ENCODE assay signal across 23 mouse cellular contexts in genomic region chr10:78015489-78015888, GRCm38 (mm10). TPM values are rescaled to one million over a fixed set of nuclear protein-coding genes. Genes with fewer than 3 reads are reported as not detected.
DNase-seq lines count a peak whose midpoint lies in the region; ATAC-seq and TF ChIP-seq lines count a peak whose summit lies in the region.
"Had no signal": no experiment of that assay in that cellular context is flagged by ENCODE, and none has a peak within 500 bp of the region (broad histone marks: within the 10 kb centered on the region; RNA-seq: fewer than 3 reads in every experiment).

No protein-coding gene starts in this region.

- no peak overlapping the region for H3K4me3 ChIP-seq in heart, embryonic 12.5 days
- H3K4me3 ChIP-seq in bone marrow macrophage, adult 2 months (ENCODE audit: insufficient read depth, low read length), result no peak overlapping the region
- no peak overlapping the region for H3K4me3 ChIP-seq in heart, embryonic 16.5 days (ENCODE audit: low read length)
- no peak overlapping the region for H3K4me3 ChIP-seq in limb, embryonic 10.5 days
- H3K4me3 ChIP-seq: forebrain, embryonic 10.5 days; gastrocnemius, adult 2 months; liver, embryonic 12.5 days; midbrain, embryonic 12.5 days; myocyte had no signal

- 0 out of 2 replicates have a peak, but pooled peaks cover 3% of the 10 kb centered on the region for H3K27me3 ChIP-seq in heart, embryonic 12.5 days (replicated peaks)
- no peaks in the 10 kb centered on the region for H3K27me3 ChIP-seq in heart, embryonic 16.5 days (ENCODE audit: control insufficient read depth, insufficient read depth, low read length)
- no peaks in the 10 kb centered on the region for H3K27me3 ChIP-seq in limb, embryonic 10.5 days (ENCODE audit: low read depth, poor library complexity, severe bottlenecking)

- DNase-seq in heart, postnatal 14 days, result no peak
- peak; percentile 61 for DNase-seq in 416B (ENCODE audit: low read depth)
- no peak for DNase-seq in layer of hippocampus, postnatal 14 days (ENCODE audit: low spot score in 2 of 2)
- no peak for DNase-seq in limb, embryonic 10.5 days (ENCODE audit: low spot score)
- DNase-seq: adrenal gland, adult 8-10 months; cerebellum, adult 8-10 months; gastrocnemius, adult 2 months; kidney, postnatal 4 days; thymus, postnatal 4 days had no signal

- no peak overlapping the region for H3K4me2 ChIP-seq in heart, embryonic 12.5 days
- no peak overlapping the region for H3K4me2 ChIP-seq in heart, embryonic 16.5 days (ENCODE audit: low read depth, low read length)
- H3K4me2 ChIP-seq: liver, embryonic 12.5 days; midbrain, embryonic 12.5 days had no signal

- no peak for ATAC-seq in heart, embryonic 12.5 days (ENCODE audit: insufficient number of reproducible peaks, low FRiP score)
- peak; percentile 61 for ATAC-seq in heart, embryonic 16.5 days (replicated peaks; ENCODE audit: extremely low read depth, insufficient read depth, low FRiP score)
- no peak for ATAC-seq in activated CD4-positive, CD25-positive, alpha-beta regulatory T cell, adult 4 months
- ATAC-seq: liver, embryonic 12.5 days had no signal

- peak overlapping the region; percentile 53 for H3K27ac ChIP-seq in heart, embryonic 12.5 days (ENCODE audit: poor library complexity, severe bottlenecking)
- peak overlapping the region; percentile 58 for H3K27ac ChIP-seq in bone marrow macrophage, adult 2 months (ENCODE audit: insufficient read depth, low read depth, low read length)
- peak overlapping the region; percentile 72 for H3K27ac ChIP-seq in heart, embryonic 16.5 days (ENCODE audit: low read length)
- no peak overlapping the region for H3K27ac ChIP-seq in limb, embryonic 10.5 days
- H3K27ac ChIP-seq: forebrain, embryonic 10.5 days; gastrocnemius, adult 2 months; liver, embryonic 12.5 days; midbrain, embryonic 12.5 days; stomach, postnatal 0 days had no signal

- no peak for TF ChIP-seq POLR2A in bone marrow macrophage, adult 2 months (IDR thresholded peaks at IDR 0.05; ENCODE audit: borderline replicate concordance, low read depth, low read length)

- WGBS in heart, embryonic 12.5 days, result 70% methylated on average over 1 of the region's 1 CpGs
- WGBS in heart, embryonic 16.5 days, result 48% methylated on average over 1 of the region's 1 CpGs
- 93% methylated on average over 1 of the region's 1 CpGs for WGBS in limb, embryonic 10.5 days

- intact Hi-C loops in heart, postnatal 14 days (cut with DNase I), result loop anchor here (10.0 kb wide), 1 partner anchor 389 kb away; no protein-coding TSS in a partner anchor

- no peak for TF ChIP-seq CTCF in bone marrow macrophage, adult 2 months (IDR thresholded peaks at IDR 0.05; ENCODE audit: low read depth, low read length)

- H3K36me3 ChIP-seq in heart, embryonic 12.5 days, result no peaks in the 10 kb centered on the region
- no peaks in the 10 kb centered on the region for H3K36me3 ChIP-seq in heart, embryonic 16.5 days (ENCODE audit: control insufficient read depth, insufficient read depth)
- no peaks in the 10 kb centered on the region for H3K36me3 ChIP-seq in limb, embryonic 10.5 days
- H3K36me3 ChIP-seq: forebrain, embryonic 10.5 days; G1E; liver, embryonic 12.5 days; midbrain, embryonic 12.5 days had no signal

- peaks cover 6% of the 10 kb centered on the region; the same call in 1 of the 2 replicates for H3K9me3 ChIP-seq in heart, embryonic 12.5 days (replicated peaks)
- H3K9me3 ChIP-seq in heart, embryonic 16.5 days (replicated peaks; ENCODE audit: control insufficient read depth, low read length), result peaks cover 5% of the 10 kb centered on the region
- no peaks in the 10 kb centered on the region for H3K9me3 ChIP-seq in limb, embryonic 10.5 days (replicated peaks)
- H3K9me3 ChIP-seq: liver, embryonic 12.5 days; midbrain, embryonic 12.5 days had no signal

- peaks cover 11% of the 10 kb centered on the region; the same call in 1 of the 2 replicates for H3K4me1 ChIP-seq in heart, embryonic 12.5 days (replicated peaks)
- peaks cover 20% of the 10 kb centered on the region for H3K4me1 ChIP-seq in bone marrow macrophage, adult 2 months (ENCODE audit: control insufficient read depth, insufficient read depth, low read length)
- H3K4me1 ChIP-seq in heart, embryonic 16.5 days (ENCODE audit: control insufficient read depth, insufficient read depth, low read length), result peaks cover 1% of the 10 kb centered on the region; the same call in 1 of the 2 replicates
- H3K4me1 ChIP-seq in limb, embryonic 10.5 days, result peaks cover 8% of the 10 kb centered on the region

- H3K9ac ChIP-seq in heart, embryonic 12.5 days, result no peak overlapping the region
- no peak overlapping the region for H3K9ac ChIP-seq in heart, embryonic 16.5 days (ENCODE audit: low read length)
- H3K9ac ChIP-seq: liver, embryonic 12.5 days; midbrain, embryonic 12.5 days had no signal

RNA-seq across cellular contexts. Expression of gene Pfkl, which starts 5.6 kb away (rescaled TPM):
- 220 and 226 TPM in 2 replicates for polyA plus RNA-seq in heart, embryonic 12.5 days (2016; fragmentation: Nextera tagmentation; extraction: Ambion mirVana)
- 100 to 1,000 TPM; 104 to 107 TPM for total RNA-seq in heart, postnatal 14 days (2021)
- polyA plus RNA-seq in bone marrow macrophage, adult 2 months (2012; ENCODE audit: insufficient read depth, insufficient read length, missing spikeins), result 24.1 and 32.1 TPM in 2 replicates
- 203 and 219 TPM in 2 replicates for polyA plus RNA-seq in heart, embryonic 16.5 days (2015; fragmentation: Nextera tagmentation; extraction: Ambion mirVana)
- 100 to 1,000 TPM; 155 to 164 TPM for total RNA-seq in layer of hippocampus, postnatal 14 days (2021)
- 10 to 100 TPM; 40.4 to 82.9 TPM for polyA plus RNA-seq in activated CD4-positive, CD25-positive, alpha-beta regulatory T cell, adult 4 months (2017; shearing (Covaris generic))
- polyA plus RNA-seq in limb, embryonic 10.5 days (2016; fragmentation: Nextera tagmentation; extraction: Ambion mirVana), result 235 and 259 TPM in 2 replicates

RNA-seq across cellular contexts. Expression of gene Dnmt3l, which starts 26.3 kb away (rescaled TPM):
- not detected in 2 replicates for polyA plus RNA-seq in heart, embryonic 12.5 days (2016; fragmentation: Nextera tagmentation; extraction: Ambion mirVana)
- total RNA-seq in heart, postnatal 14 days (2021), result not detected
- polyA plus RNA-seq in bone marrow macrophage, adult 2 months (2012; ENCODE audit: insufficient read depth, insufficient read length, missing spikeins), result 1.5 and 2.2 TPM in 2 replicates
- 0.13 TPM in 1 of 2 replicates, not detected in the other for polyA plus RNA-seq in heart, embryonic 16.5 days (2015; fragmentation: Nextera tagmentation; extraction: Ambion mirVana)
- total RNA-seq in layer of hippocampus, postnatal 14 days (2021), result under 1 TPM; 0.39 to 0.57 TPM
- polyA plus RNA-seq in activated CD4-positive, CD25-positive, alpha-beta regulatory T cell, adult 4 months (2017; shearing (Covaris generic)), result not detected
- polyA plus RNA-seq in limb, embryonic 10.5 days (2016; fragmentation: Nextera tagmentation; extraction: Ambion mirVana), result 0.10 TPM in 1 of 2 replicates, not detected in the other
- total RNA-seq: gastrocnemius, adult 2 months; layer of hippocampus, postnatal 10 days; neutrophil, adult 5-6 weeks had no signal
- polyA plus RNA-seq: embryonic facial prominence, embryonic 11.5 days; forebrain, embryonic 10.5 days; G1E; liver, embryonic 12.5 days; midbrain, embryonic 12.5 days had no signal

RNA-seq across cellular contexts. Expression of gene Aire, which starts 27.9 kb away (rescaled TPM):
- polyA plus RNA-seq in heart, embryonic 12.5 days (2016; fragmentation: Nextera tagmentation; extraction: Ambion mirVana), result 0.42 TPM in 1 of 2 replicates, not detected in the other
- total RNA-seq in heart, postnatal 14 days (2021), result under 1 TPM in 1 of 2 experiments, not detected in 1; 0.12 TPM
- not detected in 2 replicates for polyA plus RNA-seq in bone marrow macrophage, adult 2 months (2012; ENCODE audit: insufficient read depth, insufficient read length, missing spikeins)
- 1.3 and 3.0 TPM in 2 replicates for polyA plus RNA-seq in heart, embryonic 16.5 days (2015; fragmentation: Nextera tagmentation; extraction: Ambion mirVana)
- under 1 TPM; 0.16 to 0.45 TPM for total RNA-seq in layer of hippocampus, postnatal 14 days (2021)
- under 1 TPM in 1 of 2 experiments, not detected in 1; 0.44 TPM for polyA plus RNA-seq in activated CD4-positive, CD25-positive, alpha-beta regulatory T cell, adult 4 months (2017; shearing (Covaris generic))
- 0.15 and 0.21 TPM in 2 replicates for polyA plus RNA-seq in limb, embryonic 10.5 days (2016; fragmentation: Nextera tagmentation; extraction: Ambion mirVana)
- total RNA-seq: adrenal gland, adult 8-10 months; common myeloid progenitor, adult 5-6 weeks; G1E; gastrocnemius, adult 2 months had no signal

RNA-seq across cellular contexts. Expression of gene 1810043G02Rik, which starts 37.2 kb away (rescaled TPM):
- polyA plus RNA-seq in heart, embryonic 12.5 days (2016; fragmentation: Nextera tagmentation; extraction: Ambion mirVana), result 14.8 and 15.6 TPM in 2 replicates
- 10 to 100 TPM in 1 of 2 experiments, 1 to 10 TPM in 1; 8.1 to 10.2 TPM for total RNA-seq in heart, postnatal 14 days (2021)
- 12.4 and 13.6 TPM in 2 replicates for polyA plus RNA-seq in bone marrow macrophage, adult 2 months (2012; ENCODE audit: insufficient read depth, insufficient read length, missing spikeins)
- 19.4 and 20.9 TPM in 2 replicates for polyA plus RNA-seq in heart, embryonic 16.5 days (2015; fragmentation: Nextera tagmentation; extraction: Ambion mirVana)
- total RNA-seq in layer of hippocampus, postnatal 14 days (2021), result 10 to 100 TPM; 35.2 to 37.4 TPM
- 10 to 100 TPM in 1 of 2 experiments, 1 to 10 TPM in 1; 7.1 to 11.1 TPM for polyA plus RNA-seq in activated CD4-positive, CD25-positive, alpha-beta regulatory T cell, adult 4 months (2017; shearing (Covaris generic))
- polyA plus RNA-seq in limb, embryonic 10.5 days (2016; fragmentation: Nextera tagmentation; extraction: Ambion mirVana), result 29.4 and 32.2 TPM in 2 replicates

RNA-seq across cellular contexts. Expression of gene Trpm2, which starts 45.1 kb away (rescaled TPM):
- polyA plus RNA-seq in heart, embryonic 12.5 days (2016; fragmentation: Nextera tagmentation; extraction: Ambion mirVana), result 0.19 and 0.32 TPM in 2 replicates
- total RNA-seq in heart, postnatal 14 days (2021), result 1 to 10 TPM in 1 of 2 experiments, under 1 TPM in 1; 0.34 to 1.5 TPM
- 8.6 and 13.8 TPM in 2 replicates for polyA plus RNA-seq in bone marrow macrophage, adult 2 months (2012; ENCODE audit: insufficient read depth, insufficient read length, missing spikeins)
- polyA plus RNA-seq in heart, embryonic 16.5 days (2015; fragmentation: Nextera tagmentation; extraction: Ambion mirVana), result 2.6 and 3.4 TPM in 2 replicates
- 10 to 100 TPM; 31.3 to 32.6 TPM for total RNA-seq in layer of hippocampus, postnatal 14 days (2021)
- polyA plus RNA-seq in activated CD4-positive, CD25-positive, alpha-beta regulatory T cell, adult 4 months (2017; shearing (Covaris generic)), result under 1 TPM; 0.38 TPM
- 0.16 and 0.23 TPM in 2 replicates for polyA plus RNA-seq in limb, embryonic 10.5 days (2016; fragmentation: Nextera tagmentation; extraction: Ambion mirVana)
- polyA plus RNA-seq: myocyte had no signal
